Comparison of ENCODE assay signal across 9 mouse cellular contexts in genomic region chr10:107922750-107923149, GRCm38 (mm10). TPM values are rescaled to one million over a fixed set of nuclear protein-coding genes. Genes with fewer than 3 reads are reported as not detected.
A peak's percentile ranks its signal among the peaks of the same experiment; 100 is the strongest.
DNase-seq lines count a peak whose midpoint lies in the region; ATAC-seq and TF ChIP-seq lines count a peak whose summit lies in the region.
"Had no signal": no experiment of that assay in that cellular context is flagged by ENCODE, and none has a peak within 500 bp of the region (broad histone marks: within the 10 kb centered on the region; RNA-seq: fewer than 3 reads in every experiment).

No protein-coding gene starts in this region.

- DNase-seq in kidney, adult 2 months, result no peak
- no peak for DNase-seq in kidney, adult 9 months
- DNase-seq in thymus, postnatal 14 days, result peak; percentile 32
- no peak for DNase-seq in thymus, adult 18-20 months
- peak; percentile 50 for DNase-seq in embryonic facial prominence, embryonic 11.5 days (ENCODE audit: low spot score)
- no peak for DNase-seq in MN1 (ENCODE audit: low spot score)
- DNase-seq in spleen, adult 12 weeks (ENCODE audit: low spot score), result no peak
- DNase-seq: adrenal gland, adult 8-10 months had no signal

- no peaks in the 10 kb centered on the region for H3K4me1 ChIP-seq in kidney, adult 2 months (ENCODE audit: control insufficient read depth, insufficient read depth, low read length)
- H3K4me1 ChIP-seq in embryonic facial prominence, embryonic 11.5 days (ENCODE audit: control insufficient read depth, insufficient read depth, low read length), result no peaks in the 10 kb centered on the region

- no peak for TF ChIP-seq POLR2A in kidney, adult 2 months (IDR thresholded peaks at IDR 0.05; ENCODE audit: low read depth, low read length)

- WGBS in kidney, adult 2 months, result 17% methylated on average over 1 of the region's 1 CpGs
- 21% methylated on average over 1 of the region's 1 CpGs for WGBS in embryonic facial prominence, embryonic 11.5 days

- no peak overlapping the region for H3K4me2 ChIP-seq in embryonic facial prominence, embryonic 11.5 days (ENCODE audit: low read depth, low read length)
- H3K4me2 ChIP-seq: heart, embryonic 11.5 days had no signal

- no peaks in the 10 kb centered on the region for H3K9me3 ChIP-seq in embryonic facial prominence, embryonic 11.5 days (replicated peaks; ENCODE audit: control insufficient read depth, low read length)

- no peaks in the 10 kb centered on the region for H3K36me3 ChIP-seq in kidney, adult 2 months (ENCODE audit: control insufficient read depth, insufficient read depth, low read length)
- no peaks in the 10 kb centered on the region for H3K36me3 ChIP-seq in embryonic facial prominence, embryonic 11.5 days (replicated peaks; ENCODE audit: control insufficient read depth, insufficient read depth, low read depth, low read length)

- no peak overlapping the region for H3K27ac ChIP-seq in kidney, adult 2 months (ENCODE audit: insufficient read depth, low read depth, low read length)
- H3K27ac ChIP-seq in embryonic facial prominence, embryonic 11.5 days (replicated peaks; ENCODE audit: low read depth, low read length), result no peak overlapping the region

- no peak for ATAC-seq in embryonic facial prominence, embryonic 11.5 days (replicated peaks; ENCODE audit: insufficient number of reproducible peaks, low FRiP score, low TSS enrichment, low read depth)

- H3K9ac ChIP-seq in embryonic facial prominence, embryonic 11.5 days (replicated peaks; ENCODE audit: low read length), result no peak overlapping the region

- peak; percentile 24; the same call in 1 of the 2 replicates for TF ChIP-seq CTCF in kidney, adult 2 months (conservative IDR thresholded peaks at IDR 0.05; ENCODE audit: insufficient read depth, insufficient read length, low read depth, low read length)

- no peak overlapping the region for H3K4me3 ChIP-seq in kidney, adult 2 months (ENCODE audit: insufficient read depth, low read depth, low read length)
- no peak overlapping the region for H3K4me3 ChIP-seq in embryonic facial prominence, embryonic 11.5 days (ENCODE audit: low read depth, low read length)

- H3K27me3 ChIP-seq in kidney, adult 2 months (replicated peaks; ENCODE audit: control insufficient read depth, insufficient read depth, low read length), result no peaks in the 10 kb centered on the region
- no peaks in the 10 kb centered on the region for H3K27me3 ChIP-seq in embryonic facial prominence, embryonic 11.5 days (ENCODE audit: control insufficient read depth, insufficient read depth, low read length)

RNA-seq across cellular contexts. Expression of gene Otogl, which starts 10.8 kb away (rescaled TPM):
- polyA plus RNA-seq in kidney, adult 2 months (2012; rRNA removed), result 0.01 and 0.02 TPM in 2 replicates
- 0.06 and 0.21 TPM in 2 replicates for polyA plus RNA-seq in embryonic facial prominence, embryonic 11.5 days (2014; fragmentation: Nextera tagmentation; extraction: Ambion mirVana)

Comparison
In these comparisons a context has a peak if more than half of its experiments do, and no peak if none do; other contexts are left out.
1. DNase-seq: peak in thymus, postnatal 14 days (single experiment) and embryonic facial prominence, embryonic 11.5 days (single experiment); none in kidney, adult 2 months (single experiment), kidney, adult 9 months (single experiment), thymus, adult 18-20 months (0 of 2), MN1 (single experiment) and spleen, adult 12 weeks (single experiment).